7 mouse cellular contexts compared by ENCODE assay signal in the genomic region with DNA sequence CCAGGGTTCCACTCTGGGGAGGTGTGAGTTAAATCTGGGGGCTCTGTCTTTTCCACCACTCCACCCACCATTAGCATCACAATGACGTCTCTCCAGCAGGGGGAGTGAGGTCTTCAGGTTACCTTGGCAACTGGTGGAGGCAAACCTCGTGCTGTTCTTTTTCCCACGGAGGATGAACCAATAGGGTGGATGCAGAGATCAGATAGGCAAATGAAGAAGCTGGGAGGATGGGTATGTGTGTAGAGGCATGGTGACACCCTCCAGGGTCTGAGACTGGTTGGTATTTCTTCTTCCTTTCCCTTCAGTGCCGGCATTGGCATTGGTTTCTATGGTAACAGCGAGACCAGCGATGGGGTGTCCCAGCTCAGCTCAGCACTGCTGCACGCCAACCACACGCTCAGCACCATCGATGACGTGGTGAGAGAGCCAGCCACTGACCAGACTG. TPM values are rescaled to one million over a fixed set of nuclear protein-coding genes. Genes with fewer than 3 reads are reported as not detected.
DNase-seq lines count a peak whose midpoint lies in the region; ATAC-seq lines count a peak whose summit lies in the region.

No protein-coding gene starts in this region.

- no peak overlapping the region for H3K4me3 ChIP-seq in embryonic facial prominence, embryonic 11.5 days (ENCODE audit: low read depth, low read length)
- peak overlapping the region; percentile 23 for H3K4me3 ChIP-seq in hindbrain, embryonic 12.5 days
- peak overlapping the region; percentile 10; the same call in 1 of the 2 replicates for H3K4me3 ChIP-seq in limb, embryonic 11.5 days (ENCODE audit: low read depth, low read length)

- peak overlapping the region; percentile 21 for H3K4me2 ChIP-seq in embryonic facial prominence, embryonic 11.5 days (ENCODE audit: low read depth, low read length)
- peak overlapping the region; percentile 73 for H3K4me2 ChIP-seq in hindbrain, embryonic 12.5 days (replicated peaks)
- H3K4me2 ChIP-seq in limb, embryonic 11.5 days (ENCODE audit: low read depth, severe bottlenecking): peak overlapping the region; percentile 31

- H3K9ac ChIP-seq in embryonic facial prominence, embryonic 11.5 days (replicated peaks; ENCODE audit: low read length): no peak overlapping the region
- peak overlapping the region; percentile 47; the same call in 1 of the 2 replicates for H3K9ac ChIP-seq in hindbrain, embryonic 12.5 days
- 0 out of 2 replicates have a peak overlapping the region, but pooled peaks have one; percentile 12 for H3K9ac ChIP-seq in limb, embryonic 11.5 days (ENCODE audit: low read length)

- H3K27me3 ChIP-seq in embryonic facial prominence, embryonic 11.5 days (ENCODE audit: control insufficient read depth, insufficient read depth, low read length): peaks cover 3% of the 10 kb centered on the region
- H3K27me3 ChIP-seq in hindbrain, embryonic 12.5 days: 0 out of 2 replicates have a peak, but pooled peaks cover 4% of the 10 kb centered on the region
- peaks cover 14% of the 10 kb centered on the region for H3K27me3 ChIP-seq in limb, embryonic 11.5 days (ENCODE audit: control insufficient read depth, insufficient read depth, low read length)

- no peak overlapping the region for H3K27ac ChIP-seq in embryonic facial prominence, embryonic 11.5 days (replicated peaks; ENCODE audit: low read depth, low read length)
- H3K27ac ChIP-seq in hindbrain, embryonic 12.5 days: peak overlapping the region; percentile 92
- no peak overlapping the region for H3K27ac ChIP-seq in limb, embryonic 11.5 days (replicated peaks; ENCODE audit: low read depth, low read length)

- peak; percentile 43 to 48 for DNase-seq in CD8-positive naive resting alpha-beta T cell, adult 2 months (ENCODE audit: low read depth in 2 of 2, low spot score in 2 of 2)
- peak; percentile 94 for DNase-seq in Muller cell, postnatal 12 days (ENCODE audit: inconsistent ontology term)
- peak; percentile 76 for DNase-seq in embryonic facial prominence, embryonic 11.5 days (ENCODE audit: low spot score)
- peak; percentile 50 for DNase-seq in limb, embryonic 11.5 days (ENCODE audit: low spot score)
- DNase-seq in natural killer cell, adult 2 months (ENCODE audit: low spot score in 2 of 2): peak; percentile 72 to 77

- H3K4me1 ChIP-seq in embryonic facial prominence, embryonic 11.5 days (ENCODE audit: control insufficient read depth, insufficient read depth, low read length): 0 out of 2 replicates have a peak, but pooled peaks cover 4% of the 10 kb centered on the region
- peaks cover 57% of the 10 kb centered on the region for H3K4me1 ChIP-seq in hindbrain, embryonic 12.5 days
- H3K4me1 ChIP-seq in limb, embryonic 11.5 days (ENCODE audit: control insufficient read depth, insufficient read depth, low read length): no peaks in the 10 kb centered on the region

- no peaks in the 10 kb centered on the region for H3K36me3 ChIP-seq in embryonic facial prominence, embryonic 11.5 days (replicated peaks; ENCODE audit: control insufficient read depth, insufficient read depth, low read depth, low read length)
- H3K36me3 ChIP-seq in hindbrain, embryonic 12.5 days: peaks cover 17% of the 10 kb centered on the region; the same call in 1 of the 2 replicates
- H3K36me3 ChIP-seq in limb, embryonic 11.5 days (ENCODE audit: control insufficient read depth, insufficient read depth, low read length): no peaks in the 10 kb centered on the region

- ATAC-seq in embryonic facial prominence, embryonic 11.5 days (replicated peaks; ENCODE audit: insufficient number of reproducible peaks, low FRiP score, low TSS enrichment, low read depth): peak; percentile 79
- ATAC-seq in hindbrain, embryonic 12.5 days (ENCODE audit: low FRiP score): peak; percentile 84
- peak; percentile 72 for ATAC-seq in limb, embryonic 11.5 days (ENCODE audit: insufficient number of reproducible peaks, low FRiP score, low TSS enrichment, low read depth)
- ATAC-seq in erythroid progenitor cell, adult 5-6 weeks (replicated peaks; ENCODE audit: low FRiP score, poor library complexity, severe bottlenecking): no peak

- WGBS in embryonic facial prominence, embryonic 11.5 days: 2% methylated on average over 10 of the region's 10 CpGs
- WGBS in hindbrain, embryonic 12.5 days: 2% methylated on average over 10 of the region's 10 CpGs
- 1% methylated on average over 10 of the region's 10 CpGs for WGBS in limb, embryonic 11.5 days

- H3K9me3 ChIP-seq in embryonic facial prominence, embryonic 11.5 days (replicated peaks; ENCODE audit: control insufficient read depth, low read length): no peaks in the 10 kb centered on the region
- no peaks in the 10 kb centered on the region for H3K9me3 ChIP-seq in hindbrain, embryonic 12.5 days (replicated peaks)
- H3K9me3 ChIP-seq in limb, embryonic 11.5 days (ENCODE audit: control insufficient read depth, low read length): no peaks in the 10 kb centered on the region

RNA-seq across cellular contexts. Expression of gene Ttyh1, which starts 5.1 kb away (rescaled TPM):
- 8.3 and 10.2 TPM in 2 replicates for polyA plus RNA-seq in embryonic facial prominence, embryonic 11.5 days (2014; fragmentation: Nextera tagmentation; extraction: Ambion mirVana)
- polyA plus RNA-seq in hindbrain, embryonic 12.5 days (2016; fragmentation: Nextera tagmentation; extraction: Ambion mirVana): 108 and 110 TPM in 2 replicates
- polyA plus RNA-seq in limb, embryonic 11.5 days (2014; fragmentation: Nextera tagmentation; extraction: Ambion mirVana): 1.4 and 1.5 TPM in 2 replicates
- not detected in 2 replicates for total RNA-seq in erythroid progenitor cell, adult 5-6 weeks (2015; ENCODE audit: low replicate concordance)
- total RNA-seq in erythroid progenitor cell, adult 5-6 weeks (2017; ENCODE audit: low replicate concordance): under 0.01 TPM in 1 of 2 replicates, not detected in the other

RNA-seq across cellular contexts. Expression of gene Leng8, which starts 12.5 kb away (rescaled TPM):
- 31.4 and 37.5 TPM in 2 replicates for polyA plus RNA-seq in embryonic facial prominence, embryonic 11.5 days (2014; fragmentation: Nextera tagmentation; extraction: Ambion mirVana)
- polyA plus RNA-seq in hindbrain, embryonic 12.5 days (2016; fragmentation: Nextera tagmentation; extraction: Ambion mirVana): 115 and 118 TPM in 2 replicates
- polyA plus RNA-seq in limb, embryonic 11.5 days (2014; fragmentation: Nextera tagmentation; extraction: Ambion mirVana): 47.6 and 49.7 TPM in 2 replicates
- total RNA-seq in erythroid progenitor cell, adult 5-6 weeks (2015; ENCODE audit: low replicate concordance): 104 and 111 TPM in 2 replicates
- 106 and 112 TPM in 2 replicates for total RNA-seq in erythroid progenitor cell, adult 5-6 weeks (2017; ENCODE audit: low replicate concordance)

RNA-seq across cellular contexts. Expression of gene Leng9, which starts 25.8 kb away (rescaled TPM):
- 1.6 and 1.9 TPM in 2 replicates for polyA plus RNA-seq in embryonic facial prominence, embryonic 11.5 days (2014; fragmentation: Nextera tagmentation; extraction: Ambion mirVana)
- 3.6 and 4.3 TPM in 2 replicates for polyA plus RNA-seq in hindbrain, embryonic 12.5 days (2016; fragmentation: Nextera tagmentation; extraction: Ambion mirVana)
- 1.0 and 1.2 TPM in 2 replicates for polyA plus RNA-seq in limb, embryonic 11.5 days (2014; fragmentation: Nextera tagmentation; extraction: Ambion mirVana)
- total RNA-seq in erythroid progenitor cell, adult 5-6 weeks (2015; ENCODE audit: low replicate concordance): 2.9 TPM in 1 of 2 replicates, not detected in the other
- 0.64 and 1.4 TPM in 2 replicates for total RNA-seq in erythroid progenitor cell, adult 5-6 weeks (2017; ENCODE audit: low replicate concordance)

RNA-seq across cellular contexts. Expression of gene Cdc42ep5, which starts 40.3 kb away (rescaled TPM):
- 43.9 and 45.7 TPM in 2 replicates for polyA plus RNA-seq in embryonic facial prominence, embryonic 11.5 days (2014; fragmentation: Nextera tagmentation; extraction: Ambion mirVana)
- 24.2 and 25.7 TPM in 2 replicates for polyA plus RNA-seq in hindbrain, embryonic 12.5 days (2016; fragmentation: Nextera tagmentation; extraction: Ambion mirVana)
- polyA plus RNA-seq in limb, embryonic 11.5 days (2014; fragmentation: Nextera tagmentation; extraction: Ambion mirVana): 29.4 and 35.1 TPM in 2 replicates
- total RNA-seq in erythroid progenitor cell, adult 5-6 weeks (2015; ENCODE audit: low replicate concordance): not detected in 2 replicates
- not detected in 2 replicates for total RNA-seq in erythroid progenitor cell, adult 5-6 weeks (2017; ENCODE audit: low replicate concordance)

Comparison
In these comparisons a context has a peak if more than half of its experiments do, and no peak if none do; other contexts are left out.
1. H3K4me2 ChIP-seq: peak in every context shown above with its lines; median percentile 73 in hindbrain, embryonic 12.5 days; 31 in limb, embryonic 11.5 days; 21 in embryonic facial prominence, embryonic 11.5 days.